Mouse (Mus musculus): ENCODE results near the gene Rftn1. TPM values are rescaled to one million over a fixed set of nuclear protein-coding genes. Genes with fewer than 3 reads are reported as not detected.

The Rftn1 gene
- polyA plus RNA-seq, 1 experiment, result 8.9 TPM

DNA sequence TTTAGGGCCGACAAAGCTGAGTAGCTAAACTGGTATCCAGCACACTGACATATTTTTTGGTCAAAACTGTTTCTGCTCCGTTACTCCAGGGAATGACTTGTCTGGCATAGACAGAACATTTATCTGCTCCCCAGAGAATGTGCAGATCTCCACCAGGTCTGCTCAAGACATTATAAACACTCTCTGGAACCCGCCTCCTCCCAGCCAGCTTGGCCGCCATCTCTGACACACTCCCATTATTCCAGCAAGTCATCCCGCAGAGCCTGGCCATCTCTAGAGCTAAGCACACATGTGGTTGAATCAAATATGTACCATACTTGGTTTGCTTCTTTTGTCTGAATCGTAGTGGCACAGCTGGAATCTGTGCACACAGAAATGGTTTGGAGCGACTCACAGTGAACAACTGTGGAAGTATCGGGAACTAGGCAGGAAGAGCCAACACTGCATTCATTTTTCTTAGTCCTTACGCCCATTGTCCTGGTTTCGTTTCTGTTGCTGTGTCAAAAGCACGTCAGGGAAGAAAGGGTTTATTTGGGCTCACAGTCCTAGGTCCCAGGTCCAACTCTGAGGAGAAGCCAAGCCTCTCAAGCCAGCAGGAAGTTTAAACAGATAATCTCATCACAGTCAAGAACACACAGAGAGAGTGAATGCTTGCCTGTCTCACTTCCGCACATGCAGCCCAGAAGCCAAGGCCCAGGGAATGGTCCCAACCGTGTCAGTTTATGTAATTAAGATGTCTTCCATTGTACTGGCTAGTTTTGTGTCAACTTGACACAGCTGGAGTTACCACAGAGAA is 126.4 kb downstream of the Rftn1 start:
- no peak for TF ChIP-seq CTCF (IDR thresholded peaks at IDR 0.05; ENCODE audit: extremely low read depth, insufficient read depth, low read length)
- TF ChIP-seq POLR2A (IDR thresholded peaks at IDR 0.05; ENCODE audit: extremely low read depth, insufficient read depth, low read length), result no peak
- no peaks in the 10 kb centered on the region for H3K4me1 ChIP-seq (ENCODE audit: control insufficient read depth, insufficient read depth, low read length)
- H3K27ac ChIP-seq (ENCODE audit: insufficient read depth, low read length), result no peak overlapping the region
- no peak overlapping the region for H3K4me3 ChIP-seq (ENCODE audit: insufficient read depth, low read length)

DNA sequence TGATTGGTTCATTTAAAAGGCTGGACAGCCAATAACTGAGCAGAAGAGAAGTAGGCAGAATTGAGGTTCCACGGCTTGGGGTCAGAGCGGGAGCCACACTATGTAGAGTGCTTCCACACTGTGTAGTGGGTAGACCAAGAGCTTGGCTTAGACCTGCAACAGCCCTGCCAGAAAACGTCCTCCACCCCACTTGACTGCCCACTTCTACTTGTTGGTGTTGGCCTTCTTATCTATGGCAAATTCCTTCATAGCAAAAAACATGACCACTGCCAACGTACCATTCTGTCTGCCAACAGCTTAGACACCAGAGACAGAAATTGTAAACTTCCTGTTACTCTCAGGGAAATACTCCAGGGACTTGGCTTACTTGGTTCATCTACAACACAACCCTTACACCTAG is 127.8 kb downstream of the Rftn1 start:
- TF ChIP-seq CTCF (IDR thresholded peaks at IDR 0.05; ENCODE audit: extremely low read depth, insufficient read depth, low read length), result no peak
- TF ChIP-seq POLR2A (IDR thresholded peaks at IDR 0.05; ENCODE audit: extremely low read depth, insufficient read depth, low read length), result no peak
- no peak overlapping the region for H3K27ac ChIP-seq (ENCODE audit: insufficient read depth, low read length)
- no peaks in the 10 kb centered on the region for H3K4me1 ChIP-seq (ENCODE audit: control insufficient read depth, insufficient read depth, low read length)

DNA sequence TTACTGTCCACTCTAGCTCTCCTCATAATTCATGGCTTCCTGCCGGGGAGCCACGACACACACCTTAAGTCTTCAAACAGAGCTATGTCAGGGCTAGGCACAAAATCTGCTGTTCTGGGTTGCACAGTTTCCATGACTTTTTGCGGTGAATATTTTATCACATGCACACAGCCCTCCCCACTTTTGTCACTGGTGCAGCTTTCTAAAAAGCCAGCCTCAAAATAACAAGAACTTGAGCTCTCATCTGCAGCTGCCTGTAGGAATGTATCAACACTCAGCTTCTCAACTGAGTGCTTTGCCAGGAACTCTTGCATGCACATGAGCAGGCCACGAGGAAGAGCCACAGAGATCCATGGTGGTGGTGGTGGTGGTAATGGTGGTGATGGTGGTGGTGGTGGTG is 129.0 kb downstream of the Rftn1 start:
- no peak for TF ChIP-seq POLR2A (IDR thresholded peaks at IDR 0.05; ENCODE audit: extremely low read depth, insufficient read depth, low read length)
- TF ChIP-seq CTCF (IDR thresholded peaks at IDR 0.05; ENCODE audit: extremely low read depth, insufficient read depth, low read length), result no peak

More for the DNA sequence above, 127.8 kb downstream of the Rftn1 start:
- no peak overlapping the region for H3K4me3 ChIP-seq (ENCODE audit: insufficient read depth, low read length)

DNA sequence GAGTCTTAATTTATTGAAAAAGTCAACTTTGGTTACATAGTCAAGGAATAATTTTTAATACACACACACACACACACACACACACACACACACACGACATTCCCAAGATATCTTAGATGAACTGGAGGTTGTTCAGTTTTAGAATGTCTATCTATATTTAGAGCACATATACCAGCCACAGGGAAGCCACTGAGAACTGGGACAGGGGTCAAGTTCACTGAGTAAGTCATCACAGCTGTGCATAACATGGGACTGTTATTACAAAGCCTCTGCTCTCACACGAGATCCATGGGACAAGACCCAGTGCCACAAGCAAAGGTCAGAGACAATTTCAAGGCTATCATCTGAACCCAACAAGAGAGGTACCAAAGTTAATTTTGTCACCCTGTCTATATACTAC is 130.3 kb downstream of the Rftn1 start:
- H3K4me1 ChIP-seq (ENCODE audit: control insufficient read depth, insufficient read depth, low read length), result no peaks in the 10 kb centered on the region; the same call in 1 of the 2 replicates
- TF ChIP-seq POLR2A (IDR thresholded peaks at IDR 0.05; ENCODE audit: extremely low read depth, insufficient read depth, low read length), result no peak
- no peak for TF ChIP-seq CTCF (IDR thresholded peaks at IDR 0.05; ENCODE audit: extremely low read depth, insufficient read depth, low read length)
- no peak overlapping the region for H3K27ac ChIP-seq (ENCODE audit: insufficient read depth, low read length)
- no peak overlapping the region for H3K4me3 ChIP-seq (ENCODE audit: insufficient read depth, low read length)

More for the DNA sequence above, 129.0 kb downstream of the Rftn1 start:
- Histone ChIP-seq H3K4me3 (ENCODE audit: insufficient read depth, low read length) (no peak overlapping the region), H3K4me1 (ENCODE audit: control insufficient read depth, insufficient read depth, low read length) (no peaks in the 10 kb centered on the region), H3K27ac (ENCODE audit: insufficient read depth, low read length) (no peak overlapping the region)

DNA sequence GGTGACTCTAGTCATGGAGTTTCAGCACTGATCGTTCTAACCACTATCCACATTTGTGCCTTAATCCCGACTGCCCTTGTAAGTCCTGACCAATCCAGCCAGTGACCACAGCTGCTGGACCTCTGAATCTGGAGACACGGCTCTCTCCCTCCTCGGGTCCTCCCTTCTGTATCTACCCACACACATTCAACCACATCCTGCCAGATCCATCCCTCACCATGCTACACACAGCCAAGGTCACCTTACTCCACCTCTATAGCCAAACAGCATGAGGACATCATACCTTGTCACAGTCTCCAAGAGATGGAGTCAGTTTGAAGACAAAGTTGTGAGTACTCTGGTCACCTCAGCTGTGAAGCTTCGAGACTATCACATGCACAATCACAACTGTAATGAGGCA is 131.1 kb downstream of the Rftn1 start:
- H3K4me3 ChIP-seq (ENCODE audit: insufficient read depth, low read length), result no peak overlapping the region
- TF ChIP-seq POLR2A (IDR thresholded peaks at IDR 0.05; ENCODE audit: extremely low read depth, insufficient read depth, low read length) (no peak), CTCF (IDR thresholded peaks at IDR 0.05; ENCODE audit: extremely low read depth, insufficient read depth, low read length) (no peak)
- no peaks in the 10 kb centered on the region; the same call in 1 of the 2 replicates for H3K4me1 ChIP-seq (ENCODE audit: control insufficient read depth, insufficient read depth, low read length)
- no peak overlapping the region for H3K27ac ChIP-seq (ENCODE audit: insufficient read depth, low read length)

DNA sequence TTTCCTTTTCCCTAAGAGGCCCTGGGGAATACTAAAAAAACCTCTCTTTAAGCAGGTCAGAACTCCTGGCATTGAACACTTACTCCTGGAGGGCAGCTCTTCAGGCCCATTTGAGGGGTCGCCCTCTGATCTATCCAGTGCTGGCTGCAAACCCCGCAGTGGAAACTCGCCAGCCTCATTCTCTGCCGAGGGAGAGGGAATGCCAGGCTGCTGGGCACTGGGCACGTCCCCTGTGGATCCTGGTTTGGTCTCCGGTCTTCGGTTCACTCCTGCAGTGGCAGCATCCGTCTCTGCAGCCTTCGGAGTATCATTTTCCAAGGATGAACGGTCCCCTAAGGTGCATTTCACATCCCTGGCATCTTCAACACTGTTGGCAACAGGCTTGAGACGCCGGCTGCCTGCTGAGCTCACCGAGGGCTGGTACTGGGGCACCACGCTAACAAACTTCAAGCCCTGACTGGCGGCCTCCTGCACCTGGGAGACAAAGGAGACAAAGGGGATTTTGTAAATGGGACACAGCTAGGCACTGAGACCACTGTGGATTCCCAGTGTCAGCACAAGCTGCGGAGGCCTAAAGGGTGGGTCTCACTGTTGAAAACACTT is 135.2 kb downstream of the Rftn1 start:
- no peak for TF ChIP-seq CTCF (IDR thresholded peaks at IDR 0.05; ENCODE audit: extremely low read depth, insufficient read depth, low read length)
- TF ChIP-seq POLR2A (IDR thresholded peaks at IDR 0.05; ENCODE audit: extremely low read depth, insufficient read depth, low read length), result no peak
- H3K4me1 ChIP-seq (ENCODE audit: control insufficient read depth, insufficient read depth, low read length), result no peaks in the 10 kb centered on the region; the same call in 1 of the 2 replicates
- no peak overlapping the region for H3K27ac ChIP-seq (ENCODE audit: insufficient read depth, low read length)
- no peak overlapping the region for H3K4me3 ChIP-seq (ENCODE audit: insufficient read depth, low read length)

DNA sequence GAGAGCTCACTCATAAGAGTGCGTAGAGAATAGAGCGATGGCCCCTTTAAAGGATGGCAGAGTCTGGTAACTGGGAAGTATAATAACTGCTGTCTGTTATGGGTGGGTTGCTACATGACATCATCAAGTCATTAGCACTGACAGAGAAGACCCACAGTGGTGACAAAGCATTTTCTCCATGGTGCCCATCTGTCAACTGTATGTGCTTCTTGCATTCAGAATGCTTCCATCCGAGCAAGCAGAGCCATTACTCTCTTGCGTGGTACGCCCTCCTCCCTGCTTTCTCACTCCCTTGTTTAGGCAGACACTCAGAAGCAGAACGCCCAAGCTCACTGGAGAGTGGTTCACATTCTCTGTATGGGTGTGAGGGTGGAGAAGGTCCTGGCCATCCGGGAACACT is 135.9 kb downstream of the Rftn1 start:
- H3K27ac ChIP-seq (ENCODE audit: insufficient read depth, low read length), result no peak overlapping the region
- H3K4me1 ChIP-seq (ENCODE audit: control insufficient read depth, insufficient read depth, low read length), result no peaks in the 10 kb centered on the region; the same call in 1 of the 2 replicates
- H3K4me3 ChIP-seq (ENCODE audit: insufficient read depth, low read length), result no peak overlapping the region
- TF ChIP-seq CTCF (IDR thresholded peaks at IDR 0.05; ENCODE audit: extremely low read depth, insufficient read depth, low read length) (no peak), POLR2A (IDR thresholded peaks at IDR 0.05; ENCODE audit: extremely low read depth, insufficient read depth, low read length) (no peak)

DNA sequence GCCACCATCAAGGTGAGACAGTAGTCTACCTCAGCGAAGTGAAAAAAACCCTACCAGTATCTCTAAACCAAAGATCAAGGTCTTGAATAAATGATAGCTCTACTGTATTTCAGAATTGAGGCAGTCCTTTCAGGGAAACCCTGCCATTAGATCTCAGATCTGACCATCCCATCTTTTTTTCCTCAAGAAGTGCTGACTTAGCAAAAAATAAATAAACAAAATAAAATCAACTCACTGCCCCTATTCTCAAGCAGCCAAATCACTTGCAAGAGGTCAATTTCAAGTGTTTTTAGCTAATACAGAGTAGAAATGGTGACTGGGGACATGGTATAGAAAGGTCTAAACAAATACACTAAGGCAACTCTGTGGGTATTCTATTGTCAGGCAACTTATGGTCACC is 136.5 kb downstream of the Rftn1 start:
- H3K4me3 ChIP-seq (ENCODE audit: insufficient read depth, low read length), result no peak overlapping the region
- H3K27ac ChIP-seq (ENCODE audit: insufficient read depth, low read length), result no peak overlapping the region
- no peak for TF ChIP-seq CTCF (IDR thresholded peaks at IDR 0.05; ENCODE audit: extremely low read depth, insufficient read depth, low read length)
- TF ChIP-seq POLR2A (IDR thresholded peaks at IDR 0.05; ENCODE audit: extremely low read depth, insufficient read depth, low read length), result no peak
- H3K4me1 ChIP-seq (ENCODE audit: control insufficient read depth, insufficient read depth, low read length), result no peaks in the 10 kb centered on the region; the same call in 1 of the 2 replicates

DNA sequence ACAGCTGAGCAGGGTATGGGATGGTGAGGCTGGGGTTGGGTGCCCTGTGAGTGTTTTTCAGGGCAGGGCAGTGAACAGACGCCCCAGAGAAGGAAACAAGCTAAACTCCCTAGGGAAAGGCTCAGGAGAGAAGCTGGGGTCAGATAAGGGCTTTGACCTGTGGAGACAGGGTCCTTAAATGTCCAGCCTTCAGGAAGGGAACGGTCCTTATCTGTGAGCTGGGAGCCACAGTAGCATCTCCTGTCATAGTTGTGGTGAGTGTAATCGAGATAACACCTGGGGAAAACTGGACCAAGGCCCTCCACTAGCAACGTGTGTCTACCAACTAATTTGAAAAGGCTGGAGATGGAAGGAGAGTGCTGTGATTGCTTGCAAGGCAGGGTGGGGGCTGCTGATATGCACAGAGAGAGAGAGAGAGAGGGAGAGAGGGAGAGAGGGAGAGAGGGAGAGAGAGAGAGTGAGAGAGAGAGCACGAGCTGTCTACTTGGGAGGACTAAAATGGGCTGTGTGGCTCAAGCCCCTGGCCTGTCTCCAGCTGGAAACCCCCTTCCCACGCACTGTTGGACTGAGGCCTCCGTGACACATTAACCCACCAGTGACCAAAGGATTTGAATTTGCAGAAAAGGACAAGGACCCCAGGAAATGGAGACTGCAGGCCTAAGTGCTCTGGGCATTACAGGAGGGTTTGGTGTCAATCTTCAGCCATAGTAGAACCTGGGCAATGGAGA is 137.6 kb downstream of the Rftn1 start:
- Histone ChIP-seq H3K4me1 (ENCODE audit: control insufficient read depth, insufficient read depth, low read length) (no peaks in the 10 kb centered on the region; the same call in 1 of the 2 replicates), H3K4me3 (ENCODE audit: insufficient read depth, low read length) (no peak overlapping the region), H3K27ac (ENCODE audit: insufficient read depth, low read length) (no peak overlapping the region)
- TF ChIP-seq CTCF (IDR thresholded peaks at IDR 0.05; ENCODE audit: extremely low read depth, insufficient read depth, low read length), result no peak
- no peak for TF ChIP-seq POLR2A (IDR thresholded peaks at IDR 0.05; ENCODE audit: extremely low read depth, insufficient read depth, low read length)
